Mouse (Mus musculus): ENCODE data around the gene Slc5a6. TPM values are rescaled to one million over a fixed set of nuclear protein-coding genes. Genes with fewer than 3 reads are reported as not detected.

Slc5a6 gene
- total and polyA plus RNA-seq, 3 experiments, result 9.0 to 17.1 (median 10.9) TPM

DNA sequence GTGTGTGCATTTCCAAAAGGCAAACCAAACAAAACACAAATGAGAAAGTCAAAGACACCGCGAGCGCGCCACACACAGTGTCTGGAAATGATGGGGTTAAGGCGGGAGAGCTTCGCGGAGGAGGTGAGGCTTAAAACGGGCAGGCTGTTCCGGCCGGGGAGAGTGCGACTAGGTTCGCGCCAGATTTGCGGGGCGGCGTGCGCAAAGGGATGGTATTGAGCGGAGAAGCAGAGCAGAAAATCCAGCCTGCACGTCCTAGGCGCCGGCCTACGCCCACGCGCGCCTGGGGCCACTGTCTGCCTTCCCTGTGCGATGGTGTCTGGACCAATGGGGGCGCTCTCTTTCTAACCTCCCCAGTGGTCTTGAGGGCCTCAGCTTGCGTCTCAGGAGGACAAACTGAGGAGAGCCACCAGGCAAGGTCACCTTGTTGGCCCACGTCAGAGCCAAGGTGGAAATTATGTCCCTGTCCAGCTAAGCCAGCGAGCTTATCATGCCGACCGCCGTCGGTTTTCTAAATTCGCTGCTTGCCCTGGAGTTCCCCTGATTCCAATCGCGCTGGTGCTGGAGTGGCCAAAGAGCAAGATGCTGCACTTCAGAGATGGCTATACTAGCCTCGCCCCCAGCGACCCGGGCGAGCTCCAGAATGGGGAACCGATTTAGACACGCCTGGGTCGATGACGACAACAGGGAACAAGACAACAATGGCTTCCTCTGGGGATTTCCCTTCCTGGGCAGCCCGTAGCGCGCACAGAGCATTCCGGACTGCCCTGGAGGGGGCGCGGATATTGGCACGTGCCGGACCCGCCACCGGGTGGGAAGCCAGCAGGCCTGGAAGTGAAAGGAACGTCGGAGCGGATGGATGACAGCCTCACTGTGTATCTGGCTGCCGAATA, 46.3 kb upstream of the Slc5a6 start:
- peaks cover 10% of the 10 kb centered on the region for H3K9me3 ChIP-seq (replicated peaks; ENCODE audit: low read length)
- peaks cover 7 to 22% of the 10 kb centered on the region in 2 experiments for H3K4me1 ChIP-seq (ENCODE audit: control insufficient read depth in 1 of 2, insufficient read depth in 2 of 2)
- in situ Hi-C loops (cut with MboI; ENCODE audit: low pct_ligation_motif_present, low pct_unique_long_range_greater_than_20kb, low sequenced_read_pairs) (no loop called here), dilution Hi-C loops (cut with MboI; ENCODE audit: extremely low pct_ligation_motif_present, extremely low pct_unique_long_range_greater_than_20kb, low sequenced_read_pairs) (no loop called here)
- H3K27ac ChIP-seq (ENCODE audit: insufficient read depth, low read depth), result no peak overlapping the region
- H3K4me2 ChIP-seq (ENCODE audit: insufficient read depth, low read depth, poor library complexity, severe bottlenecking), result peak overlapping the region; percentile 82
- H3K27me3 ChIP-seq (replicated peaks), result peaks cover 81% of the 10 kb centered on the region
- no peaks in the 10 kb centered on the region for H3K36me3 ChIP-seq (replicated peaks in 1 of 2; ENCODE audit: control insufficient read depth in 1 of 2, insufficient read depth in 1 of 2, low read length in 1 of 2)
- H3K4me3 ChIP-seq (replicated peaks in 1 of 3; ENCODE audit: low read depth in 2 of 3, low read length in 2 of 3, poor library complexity in 1 of 3), result peak overlapping the region; percentile 30 to 44 (median 32)
- peak; percentile 55; the same call in 1 of the 2 replicates for TF ChIP-seq ELF1 (IDR thresholded peaks at IDR 0.05; ENCODE audit: low read depth, low read length)
- peak; percentile 69; the same call in 1 of the 2 replicates for TF ChIP-seq RCOR1 (conservative IDR thresholded peaks at IDR 0.05; ENCODE audit: low read depth, low read length)
- TF ChIP-seq POLR2A (IDR thresholded peaks at IDR 0.05; ENCODE audit: low read depth, low read length), result no peak
- peak; percentile 98 for TF ChIP-seq BHLHE40 (IDR thresholded peaks at IDR 0.05; ENCODE audit: low read depth, low read length)
- TF ChIP-seq SIN3A (IDR thresholded peaks at IDR 0.05; ENCODE audit: low read length), result peak; percentile 66; the same call in 1 of the 2 replicates
- TF ChIP-seq E2F4 (IDR thresholded peaks at IDR 0.05; ENCODE audit: insufficient replicate concordance, low read depth, low read length), result no peak
- no peak for TF ChIP-seq JUN (IDR thresholded peaks at IDR 0.05; ENCODE audit: insufficient read depth, low read depth, low read length)
- peak; percentile 58; the same call in 1 of the 2 replicates for TF ChIP-seq MXI1 (IDR thresholded peaks at IDR 0.05; ENCODE audit: low read depth, low read length)
- TF ChIP-seq MEF2A (IDR thresholded peaks at IDR 0.05; ENCODE audit: borderline replicate concordance, low read depth, low read length), result peak; percentile 70; the same call in 1 of the 2 replicates
- 0 out of 2 replicates have a peak, but pooled peaks have one; percentile 61 for TF ChIP-seq MYC (IDR thresholded peaks at IDR 0.05; ENCODE audit: low read depth, low read length)
- no peak for TF ChIP-seq GABPA (IDR thresholded peaks at IDR 0.05; ENCODE audit: insufficient replicate concordance, low read depth, low read length)
- TF ChIP-seq NRF1 (IDR thresholded peaks at IDR 0.05; ENCODE audit: low read depth, low read length), result 0 out of 2 replicates have a peak, but pooled peaks have one; percentile 14
- peak; percentile 62 for TF ChIP-seq MAZ (IDR thresholded peaks at IDR 0.05; ENCODE audit: low read depth, low read length)
- TF ChIP-seq EP300 (IDR thresholded peaks at IDR 0.05; ENCODE audit: low read length), result peak; percentile 49; the same call in 1 of the 2 replicates
- TF ChIP-seq MAFK (IDR thresholded peaks at IDR 0.05; ENCODE audit: insufficient replicate concordance, low read length), result peak; percentile 27; the same call in 1 of the 2 replicates
- TF ChIP-seq KAT2A (IDR thresholded peaks at IDR 0.05; ENCODE audit: insufficient replicate concordance, low read length), result 0 out of 2 replicates have a peak, but pooled peaks have one; percentile 38
- peak; percentile 47; the same call in 1 of the 2 replicates for TF ChIP-seq TCF12 (IDR thresholded peaks at IDR 0.05; ENCODE audit: low read depth, low read length)
- peak in 1 of 2 experiments; percentile 27; a peak in 2 of 4 replicates for TF ChIP-seq CTCF (conservative IDR thresholded peaks at IDR 0.05 in 1 of 2, IDR thresholded peaks at IDR 0.05 in 1 of 2; ENCODE audit: low read depth in 2 of 2, low read length in 2 of 2)
- TF ChIP-seq NELFE (IDR thresholded peaks at IDR 0.05; ENCODE audit: low read depth, low read length), result 0 out of 2 replicates have a peak, but pooled peaks have one; percentile 34
- TF ChIP-seq UBTF (IDR thresholded peaks at IDR 0.05; ENCODE audit: low read depth, low read length), result 0 out of 2 replicates have a peak, but pooled peaks have one; percentile 33
- peak; percentile 58; the same call in 1 of the 2 replicates for TF ChIP-seq ETS1 (conservative IDR thresholded peaks at IDR 0.05; ENCODE audit: low read depth, low read length)
- TF ChIP-seq POLR2AphosphoS2 (IDR thresholded peaks at IDR 0.05; ENCODE audit: low read depth, low read length), result no peak
- TF ChIP-seq ZKSCAN1 (IDR thresholded peaks at IDR 0.05; ENCODE audit: borderline replicate concordance, low read depth, low read length), result no peak
- TF ChIP-seq HCFC1 (IDR thresholded peaks at IDR 0.05; ENCODE audit: low read depth, low read length), result 0 out of 2 replicates have a peak, but pooled peaks have one; percentile 23
- TF ChIP-seq MAX (IDR thresholded peaks at IDR 0.05; ENCODE audit: low read length), result peak; percentile 77; the same call in 1 of the 2 replicates
- peak; percentile 66 for TF ChIP-seq IRF4 (IDR thresholded peaks at IDR 0.05; ENCODE audit: low read depth, low read length)
- H3K79me2 ChIP-seq (replicated peaks; ENCODE audit: control insufficient read depth, extremely low read depth, insufficient read depth, poor library complexity, severe bottlenecking), result no peaks in the 10 kb centered on the region
- peak; percentile 81 for DNase-seq (ENCODE audit: extremely low read depth)
- H3K9ac ChIP-seq (ENCODE audit: insufficient read depth, low read depth), result no peak overlapping the region

Data from CH12.LX (cell line).